Mouse (Mus musculus): ENCODE data around the gene Tmem56. TPM values are rescaled to one million over a fixed set of nuclear protein-coding genes. Genes with fewer than 3 reads are reported as not detected.

Gene Tmem56
- total and polyA plus RNA-seq, 2 experiments from 2014 or later: 3.3 to 15.0 TPM

DNA sequence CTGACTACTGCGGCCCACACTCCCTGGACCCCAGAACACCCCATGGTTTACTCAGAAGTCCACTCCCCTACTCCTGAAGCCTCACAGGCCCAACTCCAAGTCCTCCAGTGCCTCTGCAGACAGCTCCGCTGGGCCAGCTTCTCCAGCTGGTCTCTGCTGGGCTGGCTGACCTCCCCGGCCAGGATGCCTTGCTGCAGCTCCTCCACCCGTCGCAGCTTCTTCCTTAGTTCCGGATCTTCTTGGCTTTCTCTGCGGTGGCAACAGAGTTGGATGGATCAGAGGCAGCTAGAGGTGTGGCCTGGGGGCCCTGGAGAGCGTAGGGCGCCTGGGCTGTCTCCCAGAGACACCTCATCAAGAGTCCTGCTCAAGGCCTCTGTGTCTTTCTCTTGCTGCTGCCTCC, 32.9 kb downstream of the Tmem56 start:
- Histone ChIP-seq H3K9ac (replicated peaks; ENCODE audit: low read length, poor library complexity, severe bottlenecking) (no peak overlapping the region), H3K36me3 (ENCODE audit: insufficient read depth, low read length) (no peaks in the 10 kb centered on the region), H3K4me1 (ENCODE audit: insufficient read depth, low read length) (0 out of 2 replicates have a peak, but pooled peaks cover 5% of the 10 kb centered on the region), H3K9me3 (ENCODE audit: low read length) (no peaks in the 10 kb centered on the region), H3K27me3 (ENCODE audit: insufficient read depth, low read length) (no peaks in the 10 kb centered on the region), H3K4me2 (ENCODE audit: low read depth, low read length, poor library complexity, severe bottlenecking) (no peak overlapping the region), H3K4me3 (ENCODE audit: low read depth, low read length) (no peak overlapping the region), H3K27ac (ENCODE audit: low read depth, low read length) (no peak overlapping the region)
- no peak for DNase-seq (ENCODE audit: low spot score)
- ATAC-seq (ENCODE audit: low FRiP score): no peak
- WGBS: 93% methylated on average over 9 of the region's 9 CpGs
- no peak for TF ChIP-seq CTCF (IDR thresholded peaks at IDR 0.05)

DNA sequence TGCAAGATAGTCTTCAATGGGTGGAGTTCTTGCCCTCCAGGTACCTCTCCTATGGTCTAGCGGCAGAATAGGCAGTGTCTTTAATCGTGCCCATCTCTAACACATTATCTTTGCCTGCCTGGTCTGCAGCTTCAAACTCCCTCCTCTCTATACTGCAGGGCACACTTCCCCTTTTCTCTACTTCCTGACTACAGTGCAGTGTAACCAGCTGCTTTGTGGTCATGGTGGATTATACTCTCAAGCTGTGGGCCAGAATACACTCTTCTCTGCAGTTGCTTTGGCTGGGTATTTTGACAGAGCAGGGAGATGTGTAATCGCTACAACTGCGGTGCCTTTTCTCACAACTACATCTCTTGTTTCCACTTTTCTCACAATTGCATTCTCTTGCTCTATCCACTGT, 40.0 kb downstream of the Tmem56 start:
- WGBS: 70% methylated on average over 4 of the region's 4 CpGs
- Histone ChIP-seq H3K9me3 (ENCODE audit: low read length) (no peaks in the 10 kb centered on the region), H3K27ac (ENCODE audit: low read depth, low read length) (no peak overlapping the region), H3K27me3 (ENCODE audit: insufficient read depth, low read length) (no peaks in the 10 kb centered on the region), H3K36me3 (ENCODE audit: insufficient read depth, low read length) (no peaks in the 10 kb centered on the region), H3K4me1 (ENCODE audit: insufficient read depth, low read length) (no peaks in the 10 kb centered on the region), H3K9ac (replicated peaks; ENCODE audit: low read length, poor library complexity, severe bottlenecking) (no peak overlapping the region), H3K4me2 (ENCODE audit: low read depth, low read length, poor library complexity, severe bottlenecking) (no peak overlapping the region), H3K4me3 (ENCODE audit: low read depth, low read length) (no peak overlapping the region)
- DNase-seq (ENCODE audit: low spot score) (peak; percentile 42), ATAC-seq (ENCODE audit: low FRiP score) (no peak)
- TF ChIP-seq CTCF (IDR thresholded peaks at IDR 0.05): no peak

- WGBS: 82% methylated on average over 9 of the region's 9 CpGs
- H3K9me3 ChIP-seq (ENCODE audit: low read length): no peaks in the 10 kb centered on the region
- H3K4me2 ChIP-seq (ENCODE audit: low read depth, low read length, poor library complexity, severe bottlenecking): no peak overlapping the region
- H3K36me3 ChIP-seq (ENCODE audit: insufficient read depth, low read length): no peaks in the 10 kb centered on the region
- H3K27ac ChIP-seq (ENCODE audit: low read depth, low read length): no peak overlapping the region
- TF ChIP-seq CTCF (IDR thresholded peaks at IDR 0.05): no peak
- no peaks in the 10 kb centered on the region for H3K27me3 ChIP-seq (ENCODE audit: insufficient read depth, low read length)
- H3K4me1 ChIP-seq (ENCODE audit: insufficient read depth, low read length): no peaks in the 10 kb centered on the region
- H3K9ac ChIP-seq (replicated peaks; ENCODE audit: low read length, poor library complexity, severe bottlenecking): no peak overlapping the region
- no peak for ATAC-seq (ENCODE audit: low FRiP score)
- H3K4me3 ChIP-seq (ENCODE audit: low read depth, low read length): no peak overlapping the region
- DNase-seq (ENCODE audit: low spot score): no peak
These were observed 40.6 kb downstream of the Tmem56 start for GRCm38 (mm10) chr3:121242111-121242936.

DNA sequence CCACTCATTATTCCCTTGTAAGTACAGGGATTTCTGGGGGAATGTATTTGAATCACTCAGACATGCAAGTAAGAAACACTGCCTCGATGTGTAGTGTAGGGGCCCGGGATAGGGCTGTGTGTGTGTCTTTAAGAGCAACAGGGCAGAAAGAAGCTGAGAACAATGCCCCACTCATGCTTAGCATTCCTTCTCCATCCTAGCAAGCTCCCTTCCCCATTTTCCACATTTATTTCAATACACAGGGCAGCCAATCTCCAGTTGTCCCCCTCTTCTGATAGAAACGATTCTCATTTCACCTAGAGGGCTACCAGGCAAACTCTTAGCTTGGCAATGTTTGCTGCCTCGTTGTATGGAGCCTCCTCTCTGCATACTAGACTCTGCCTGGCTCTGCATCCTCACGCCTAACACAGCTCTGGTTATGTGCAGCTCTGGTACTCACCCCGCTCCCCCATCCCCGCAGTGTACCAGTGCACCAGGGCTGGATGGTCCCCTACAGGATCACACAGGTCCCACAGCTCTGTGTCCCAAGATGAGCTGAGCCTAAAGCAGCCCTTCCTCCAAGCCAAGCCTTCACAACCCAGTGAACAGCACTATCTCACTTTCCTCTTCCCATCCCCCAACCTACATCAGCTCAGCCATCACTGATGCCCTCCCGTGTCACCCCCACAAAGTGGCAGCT, 42.4 kb downstream of the Tmem56 start:
- Histone ChIP-seq H3K27ac (ENCODE audit: low read depth, low read length) (no peak overlapping the region), H3K36me3 (ENCODE audit: insufficient read depth, low read length) (no peaks in the 10 kb centered on the region), H3K4me1 (ENCODE audit: insufficient read depth, low read length) (no peaks in the 10 kb centered on the region), H3K4me2 (ENCODE audit: low read depth, low read length, poor library complexity, severe bottlenecking) (no peak overlapping the region), H3K9me3 (ENCODE audit: low read length) (no peaks in the 10 kb centered on the region), H3K27me3 (ENCODE audit: insufficient read depth, low read length) (no peaks in the 10 kb centered on the region), H3K4me3 (ENCODE audit: low read depth, low read length) (no peak overlapping the region), H3K9ac (replicated peaks; ENCODE audit: low read length, poor library complexity, severe bottlenecking) (no peak overlapping the region)
- ATAC-seq (ENCODE audit: low FRiP score): peak; percentile 54
- peak; percentile 10 for DNase-seq (ENCODE audit: low spot score)
- TF ChIP-seq CTCF (IDR thresholded peaks at IDR 0.05): no peak
- 37% methylated on average over 8 of the region's 8 CpGs for WGBS

DNA sequence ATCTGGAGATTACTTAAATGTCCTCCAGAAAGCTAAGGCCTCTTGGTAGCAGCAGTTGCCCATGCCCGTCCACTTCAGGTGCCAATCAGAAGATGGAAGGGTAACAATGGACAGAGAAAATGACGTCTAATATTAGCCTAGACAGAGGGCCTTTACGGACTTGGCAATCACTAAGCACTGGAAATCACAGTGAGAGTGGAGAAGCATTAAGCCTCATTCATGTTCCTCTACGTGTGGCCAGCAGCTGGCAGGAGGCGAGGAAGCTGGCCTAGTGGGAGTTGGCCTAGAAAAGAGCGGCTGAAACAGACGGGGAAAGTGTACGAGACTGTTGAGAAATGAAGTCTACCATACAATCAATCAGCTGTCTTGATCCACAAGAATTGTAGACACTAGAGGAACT, 43.8 kb downstream of the Tmem56 start:
- no peaks in the 10 kb centered on the region for H3K27me3 ChIP-seq (ENCODE audit: insufficient read depth, low read length)
- no peak overlapping the region for H3K4me3 ChIP-seq (ENCODE audit: low read depth, low read length)
- no peaks in the 10 kb centered on the region for H3K36me3 ChIP-seq (ENCODE audit: insufficient read depth, low read length)
- no peak overlapping the region for H3K9ac ChIP-seq (replicated peaks; ENCODE audit: low read length, poor library complexity, severe bottlenecking)
- H3K9me3 ChIP-seq (ENCODE audit: low read length): no peaks in the 10 kb centered on the region
- no peak for TF ChIP-seq CTCF (IDR thresholded peaks at IDR 0.05)
- no peak overlapping the region for H3K27ac ChIP-seq (ENCODE audit: low read depth, low read length)
- 49% methylated on average over 8 of the region's 8 CpGs for WGBS
- ATAC-seq (ENCODE audit: low FRiP score) (no peak), DNase-seq (ENCODE audit: low spot score) (peak; percentile 52)
- no peaks in the 10 kb centered on the region for H3K4me1 ChIP-seq (ENCODE audit: insufficient read depth, low read length)
- no peak overlapping the region for H3K4me2 ChIP-seq (ENCODE audit: low read depth, low read length, poor library complexity, severe bottlenecking)

- WGBS: 88% methylated on average over 8 of the region's 8 CpGs
- Histone ChIP-seq H3K27ac (ENCODE audit: low read depth, low read length) (no peak overlapping the region), H3K4me2 (ENCODE audit: low read depth, low read length, poor library complexity, severe bottlenecking) (no peak overlapping the region), H3K27me3 (ENCODE audit: insufficient read depth, low read length) (no peaks in the 10 kb centered on the region), H3K4me1 (ENCODE audit: insufficient read depth, low read length) (no peaks in the 10 kb centered on the region), H3K36me3 (ENCODE audit: insufficient read depth, low read length) (0 out of 2 replicates have a peak, but pooled peaks cover 4% of the 10 kb centered on the region), H3K9ac (replicated peaks; ENCODE audit: low read length, poor library complexity, severe bottlenecking) (no peak overlapping the region), H3K4me3 (ENCODE audit: low read depth, low read length) (no peak overlapping the region), H3K9me3 (ENCODE audit: low read length) (no peaks in the 10 kb centered on the region)
- DNase-seq (ENCODE audit: low spot score): no peak
- no peak for TF ChIP-seq CTCF (IDR thresholded peaks at IDR 0.05)
- ATAC-seq (ENCODE audit: low FRiP score): no peak
These were observed 58.1 kb downstream of the Tmem56 start for GRCm38 (mm10) chr3:121224763-121225162.
